In the genomic region with DNA sequence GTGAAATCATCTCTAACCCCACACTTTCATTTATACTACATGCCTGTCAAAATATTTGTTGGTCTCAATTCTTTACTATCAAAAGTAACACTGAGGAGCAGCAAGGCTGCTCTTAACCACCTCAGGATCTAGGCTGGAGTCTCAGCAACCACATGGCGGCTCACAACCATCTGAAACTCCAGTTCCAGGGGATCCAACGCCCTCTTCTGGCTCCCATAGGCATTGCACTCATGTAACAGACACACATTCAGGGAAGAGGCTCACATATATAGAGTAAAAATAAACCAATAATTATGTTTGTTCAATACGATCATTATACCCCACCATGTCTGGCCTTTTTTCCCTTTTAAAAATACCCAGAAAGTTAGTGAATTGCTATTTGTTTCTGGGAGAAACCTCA, we compare ENCODE assay signal across 23 mouse cellular contexts.
DNase-seq lines count a peak whose midpoint lies in the region; ATAC-seq and TF ChIP-seq lines count a peak whose summit lies in the region.
"Had no signal": no experiment of that assay in that cellular context is flagged by ENCODE, and none has a peak within 500 bp of the region (broad histone marks: within the 10 kb centered on the region; RNA-seq: fewer than 3 reads in every experiment).

No protein-coding gene starts in this region.

- H3K27ac ChIP-seq in cerebellum, adult 2 months (ENCODE audit: insufficient read depth, low read length), result no peak overlapping the region
- no peak overlapping the region for H3K27ac ChIP-seq in intestine, postnatal 0 days (ENCODE audit: low read depth, low read length)
- no peak overlapping the region for H3K27ac ChIP-seq in intestine, embryonic 15.5 days
- H3K27ac ChIP-seq in lung, embryonic 14.5 days (ENCODE audit: low read depth), result no peak overlapping the region
- H3K27ac ChIP-seq: kidney, embryonic 15.5 days; limb, embryonic 15.5 days; lung, embryonic 15.5 days; midbrain, embryonic 10.5 days had no signal

- H3K27me3 ChIP-seq in cerebellum, adult 2 months (ENCODE audit: control insufficient read depth, insufficient read depth, low read length), result no peaks in the 10 kb centered on the region
- H3K27me3 ChIP-seq in intestine, postnatal 0 days (replicated peaks; ENCODE audit: control insufficient read depth, insufficient read depth, low read length), result no peaks in the 10 kb centered on the region
- no peaks in the 10 kb centered on the region for H3K27me3 ChIP-seq in intestine, embryonic 15.5 days (replicated peaks)
- H3K27me3 ChIP-seq in lung, embryonic 14.5 days (ENCODE audit: insufficient read depth, low read length), result no peaks in the 10 kb centered on the region
- H3K27me3 ChIP-seq: kidney, embryonic 15.5 days; limb, embryonic 15.5 days; lung, embryonic 15.5 days; Patski had no signal

- H3K4me2 ChIP-seq in intestine, postnatal 0 days (replicated peaks; ENCODE audit: low read depth), result no peak overlapping the region
- no peak overlapping the region for H3K4me2 ChIP-seq in intestine, embryonic 15.5 days (replicated peaks)
- H3K4me2 ChIP-seq in lung, embryonic 14.5 days, result no peak overlapping the region
- H3K4me2 ChIP-seq: kidney, embryonic 15.5 days; limb, embryonic 15.5 days; lung, embryonic 15.5 days had no signal

- no peak overlapping the region for H3K4me3 ChIP-seq in cerebellum, adult 2 months (replicated peaks; ENCODE audit: insufficient read depth, low read depth, low read length)
- no peak overlapping the region for H3K4me3 ChIP-seq in intestine, postnatal 0 days (ENCODE audit: low read depth, low read length)
- no peak overlapping the region for H3K4me3 ChIP-seq in intestine, embryonic 15.5 days (replicated peaks)
- no peak overlapping the region for H3K4me3 ChIP-seq in lung, embryonic 14.5 days (ENCODE audit: low read depth, low read length)
- H3K4me3 ChIP-seq: kidney, embryonic 15.5 days; limb, embryonic 15.5 days; lung, embryonic 15.5 days; midbrain, embryonic 10.5 days had no signal

- TF ChIP-seq CTCF in cerebellum, adult 2 months (IDR thresholded peaks at IDR 0.05; ENCODE audit: borderline replicate concordance, insufficient read depth, low read depth, low read length), result peak; percentile 17; the same call in 1 of the 2 replicates
- peak; percentile 39 for TF ChIP-seq CTCF in intestine, postnatal 0 days (IDR thresholded peaks at IDR 0.05; ENCODE audit: low read depth)
- TF ChIP-seq CTCF in lung, embryonic 14.5 days (IDR thresholded peaks at IDR 0.05; ENCODE audit: low read depth), result peak; percentile 27
- TF ChIP-seq CTCF in brain, embryonic 14.5 days (IDR thresholded peaks at IDR 0.05; ENCODE audit: borderline replicate concordance, extremely low read depth, insufficient read depth, insufficient read length), result peak; percentile 18; the same call in 1 of the 2 replicates

- peaks cover 6% of the 10 kb centered on the region; the same call in 1 of the 2 replicates for H3K4me1 ChIP-seq in cerebellum, adult 2 months (ENCODE audit: control insufficient read depth, insufficient read depth, low read length)
- no peaks in the 10 kb centered on the region for H3K4me1 ChIP-seq in intestine, postnatal 0 days (replicated peaks; ENCODE audit: control insufficient read depth, insufficient read depth, low read length)
- H3K4me1 ChIP-seq in intestine, embryonic 15.5 days (replicated peaks), result peaks cover 8% of the 10 kb centered on the region
- H3K4me1 ChIP-seq in lung, embryonic 14.5 days (ENCODE audit: insufficient read depth), result no peaks in the 10 kb centered on the region
- H3K4me1 ChIP-seq: limb, embryonic 15.5 days had no signal

- intact Hi-C loops in heart, postnatal 10 days (cut with DNase I), result no loop called here

- no peaks in the 10 kb centered on the region for H3K9me3 ChIP-seq in intestine, postnatal 0 days (ENCODE audit: control insufficient read depth)
- H3K9me3 ChIP-seq in intestine, embryonic 15.5 days, result no peaks in the 10 kb centered on the region
- no peaks in the 10 kb centered on the region for H3K9me3 ChIP-seq in lung, embryonic 14.5 days (ENCODE audit: low read depth, low read length)
- H3K9me3 ChIP-seq: kidney, embryonic 15.5 days; limb, embryonic 15.5 days; lung, embryonic 15.5 days; midbrain, embryonic 10.5 days had no signal

- DNase-seq in cerebellum, adult 2 months, result no peak
- DNase-seq in cerebellum, adult 9-11 months, result no peak
- DNase-seq in lung, embryonic 14.5 days, result no peak
- no peak for DNase-seq in lung, adult 18-20 months
- no peak for DNase-seq in brain, embryonic 14.5 days (ENCODE audit: low read depth)
- DNase-seq in heart, postnatal 10 days, result no peak
- DNase-seq: adrenal gland, adult 8-10 months; cerebellum, adult 8-10 months; gastrocnemius, postnatal 14 days; heart, adult 18-20 months; kidney, adult 11 months; left cerebral cortex, postnatal 4 days; right cerebral cortex, postnatal 14 days had no signal

- H3K9ac ChIP-seq in intestine, postnatal 0 days (ENCODE audit: low read depth, low read length), result no peak overlapping the region
- no peak overlapping the region for H3K9ac ChIP-seq in intestine, embryonic 15.5 days
- H3K9ac ChIP-seq in lung, embryonic 14.5 days, result no peak overlapping the region
- H3K9ac ChIP-seq: kidney, embryonic 15.5 days; limb, embryonic 15.5 days; lung, embryonic 15.5 days had no signal

- TF ChIP-seq POLR2A in cerebellum, adult 2 months (IDR thresholded peaks at IDR 0.05; ENCODE audit: borderline replicate concordance, insufficient read depth, low read length), result no peak
- TF ChIP-seq POLR2A in brain, embryonic 14.5 days (IDR thresholded peaks at IDR 0.05; ENCODE audit: borderline replicate concordance, extremely low read depth, insufficient read depth, insufficient read length, poor library complexity, severe bottlenecking), result no peak

- no peak for ATAC-seq in intestine, postnatal 0 days
- ATAC-seq in intestine, embryonic 15.5 days, result no peak
- ATAC-seq in lung, embryonic 14.5 days (ENCODE audit: insufficient read depth), result no peak
- ATAC-seq: activated CD4-positive, CD25-positive, alpha-beta regulatory T cell, adult 4 months; forebrain, embryonic 14.5 days; hindbrain, embryonic 16.5 days; Patski had no signal

- H3K36me3 ChIP-seq in intestine, postnatal 0 days (ENCODE audit: control insufficient read depth, insufficient read depth), result peaks cover 17% of the 10 kb centered on the region; the same call in 1 of the 2 replicates
- no peaks in the 10 kb centered on the region for H3K36me3 ChIP-seq in intestine, embryonic 15.5 days
- H3K36me3 ChIP-seq in lung, embryonic 14.5 days (ENCODE audit: insufficient read depth), result peaks cover 5% of the 10 kb centered on the region; the same call in 1 of the 2 replicates

- 79% methylated on average over 3 of the region's 3 CpGs for WGBS in cerebellum, adult 2 months
- 84% methylated on average over 3 of the region's 3 CpGs for WGBS in intestine, postnatal 0 days
- WGBS in intestine, embryonic 15.5 days, result 78% methylated on average over 3 of the region's 3 CpGs
- 72% methylated on average over 3 of the region's 3 CpGs for whole genome bisulfite sequencing in lung, embryonic 14.5 days
